Mouse (Mus musculus) heart, adult 2 months (tissue): ENCODE results near the gene Duxbl3.

Source experiments
- CTCF ChIP-seq: fragments of 200-600 bp; IDR thresholded peaks from 2 replicates; pipeline ENCODE4 v1.8.1; 2022; ENCODE audit warnings: antibody characterized with exemption, mild to moderate bottlenecking, moderate library complexity
- EP300 ChIP-seq: fragments of 200-500 bp; IDR thresholded peaks from 2 replicates; pipeline ENCODE4 v1.6.1; 2011; ENCODE audit warnings: low read depth, low read length, control low read depth; ENCODE audit not compliant: insufficient read depth
- POLR2A ChIP-seq: fragments of 200-500 bp; IDR thresholded peaks from 2 replicates; pipeline ENCODE4 v1.6.1; 2011; ENCODE audit warnings: mild to moderate bottlenecking, low read depth, low read length, control low read depth; ENCODE audit not compliant: insufficient read depth

- TF ChIP-seq POLR2A (no peak), CTCF (no peak), EP300 (no peak)
These were observed 39.7 kb downstream of the Duxbl3 start for GRCm38 (mm10) chr14:26297484-26297883.
